Mouse (Mus musculus) adrenal gland, adult 2 months (tissue): ENCODE measurements around the gene Rnf7. TPM values are rescaled to one million over a fixed set of nuclear protein-coding genes. Genes with fewer than 3 reads are reported as not detected.

Source experiments
- DNase-seq: peaks from one replicate; pipeline ENCODE4 v3.0.0; 2021
- polyA plus RNA-seq: library from polyadenylated mRNA; depleted of rRNA; stranded (reverse); fragments of >200 nt; gene quantifications from 2 replicates; pipeline ENCODE4 v1.2.3, GENCODE M21; 2012
- total RNA-seq, 2 experiments: library from RNA; stranded (reverse); gene quantifications; 2 replicates each; pipeline ENCODE4 v1.2.3; 2021

The Rnf7 gene
- total and polyA plus RNA-seq, 3 experiments, result 63.7 to 101 (median 76.4) TPM

- DNase-seq, result no peak
Measured at GRCm38 (mm10) chr9:96470266-96470974, 8.1 kb downstream of the Rnf7 start.

GRCm38 (mm10) chr9:96469556-96470265 lies 8.8 kb downstream of the Rnf7 start:
- DNase-seq, result no peak

GRCm38 (mm10) chr9:96463708-96464107 lies 14.8 kb downstream of the Rnf7 start:
- peak; percentile 51 for DNase-seq

- DNase-seq, result no peak
Measured at GRCm38 (mm10) chr9:96461607-96462006, 16.9 kb downstream of the Rnf7 start.

GRCm38 (mm10) chr9:96460117-96460865 lies 18.2 kb downstream of the Rnf7 start:
- no peak for DNase-seq

GRCm38 (mm10) chr9:96455618-96456017 lies 22.9 kb downstream of the Rnf7 start:
- DNase-seq, result no peak

- no peak for DNase-seq
Measured at GRCm38 (mm10) chr9:96452956-96453355, 25.5 kb downstream of the Rnf7 start.

- no peak for DNase-seq
Measured at GRCm38 (mm10) chr9:96450900-96451720, 27.4 kb downstream of the Rnf7 start.

GRCm38 (mm10) chr9:96449514-96449913 lies 29.0 kb downstream of the Rnf7 start:
- no peak for DNase-seq

GRCm38 (mm10) chr9:96445351-96445750 lies 33.1 kb downstream of the Rnf7 start:
- DNase-seq, result peak; percentile 43

GRCm38 (mm10) chr9:96442081-96442480 lies 36.4 kb downstream of the Rnf7 start:
- no peak for DNase-seq

GRCm38 (mm10) chr9:96438334-96438871 lies 40.1 kb downstream of the Rnf7 start:
- no peak for DNase-seq

GRCm38 (mm10) chr9:96437805-96438333 lies 40.6 kb downstream of the Rnf7 start:
- peak; percentile 83 for DNase-seq

GRCm38 (mm10) chr9:96436901-96437804 lies 41.3 kb downstream of the Rnf7 start:
- DNase-seq, result peak; percentile 42

GRCm38 (mm10) chr9:96432575-96432974 lies 45.9 kb downstream of the Rnf7 start:
- DNase-seq, result no peak

GRCm38 (mm10) chr9:96431081-96431480 lies 47.4 kb downstream of the Rnf7 start:
- DNase-seq, result no peak

- DNase-seq, result no peak
Measured at GRCm38 (mm10) chr9:96428336-96429046, 50.0 kb downstream of the Rnf7 start.

- DNase-seq, result no peak
Measured at GRCm38 (mm10) chr9:96424027-96424426, 54.4 kb downstream of the Rnf7 start.
